Mouse (Mus musculus) small intestine, adult 2 months (tissue): ENCODE data around the gene Lrrn2.

ENCODE experiments used
- CTCF ChIP-seq: fragments of 200-500 bp; IDR thresholded peaks from 2 replicates; pipeline ENCODE4 v1.5.1; 2012; ENCODE audit warnings: low read depth, mild to moderate bottlenecking, control low read depth, inconsistent platforms, low read length, moderate library complexity, mixed read lengths; ENCODE audit not compliant: insufficient replicate concordance, insufficient read length; ENCODE audit errors: extremely low read depth
- POLR2A ChIP-seq: fragments of 200-500 bp; IDR thresholded peaks from 2 replicates; pipeline ENCODE4 v1.6.1; 2012; ENCODE audit warnings: low read depth, mild to moderate bottlenecking, control low read depth, inconsistent platforms, low read length, moderate library complexity

GRCm38 (mm10) chr1:132956809-132957208 is 76.7 kb downstream of the Lrrn2 start:
- TF ChIP-seq CTCF (no peak), POLR2A (no peak)
